Mouse (Mus musculus): ENCODE data around the gene Cacnb4.

GRCm38 (mm10) chr2:52489840-52490239 lies 186.8 kb downstream of the Cacnb4 start:
- TF ChIP-seq POLR2AphosphoS2 (IDR thresholded peaks at IDR 0.05; ENCODE audit: insufficient read length, low read depth) (no peak), MYOG (IDR thresholded peaks at IDR 0.05; ENCODE audit: control insufficient read depth in 1 of 3, insufficient read depth in 1 of 3, insufficient read length in 2 of 3, low read depth in 2 of 3) (no peak), E2F4 (IDR thresholded peaks at IDR 0.05; ENCODE audit: insufficient read depth) (no peak), REST (IDR thresholded peaks at IDR 0.05; ENCODE audit: insufficient read depth, insufficient read length) (no peak), TCF12 (IDR thresholded peaks at IDR 0.05; ENCODE audit: insufficient read depth, poor library complexity, severe bottlenecking) (no peak), POLR2A (IDR thresholded peaks at IDR 0.05; ENCODE audit: insufficient read length, low read depth) (no peak), MYOD1 (IDR thresholded peaks at IDR 0.05; ENCODE audit: control insufficient read depth in 1 of 3, insufficient read length in 2 of 3, low read depth in 2 of 3) (no peak), MAX (IDR thresholded peaks at IDR 0.05; ENCODE audit: low read depth) (no peak)

Data from myocyte (in vitro differentiated cells).